Mouse (Mus musculus): ENCODE data around the gene Dvl2. TPM values are rescaled to one million over a fixed set of nuclear protein-coding genes. Genes with fewer than 3 reads are reported as not detected.

Gene Dvl2
- total and polyA plus RNA-seq, 3 experiments = 32.7 to 71.8 (median 49.6) TPM

DNA sequence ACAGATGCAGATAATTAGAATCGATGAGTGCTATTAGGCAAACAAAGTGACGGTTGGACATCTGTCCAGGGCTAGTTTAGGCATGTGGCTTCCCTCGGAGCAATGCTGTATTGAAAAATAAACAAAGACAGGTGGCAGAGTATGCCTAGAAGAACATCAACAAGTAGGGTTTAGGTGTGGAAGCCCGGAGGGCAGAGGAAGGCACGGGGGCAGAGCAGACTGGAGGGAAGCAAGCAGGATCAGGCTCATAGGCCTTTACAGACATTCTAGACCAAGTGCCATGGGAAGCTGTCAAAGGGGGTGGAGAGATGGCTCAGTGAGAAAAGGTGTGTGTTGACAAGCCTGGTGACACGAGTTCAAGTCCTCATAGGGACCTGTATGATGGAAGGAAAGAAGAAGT lies 49.0 kb downstream of the Dvl2 start:
- ATAC-seq (ENCODE audit: extremely low read depth, insufficient number of reproducible peaks, low FRiP score, poor library complexity, severe bottlenecking) = no peak
- DNase-seq (ENCODE audit: low spot score) = no peak
- TF ChIP-seq POLR2AphosphoS5 (IDR thresholded peaks at IDR 0.05; ENCODE audit: insufficient replicate concordance, low read depth, low read length) (no peak), CTCF (IDR thresholded peaks at IDR 0.05; ENCODE audit: low read depth, low read length) (no peak), GATA1 (IDR thresholded peaks at IDR 0.05; ENCODE audit: borderline replicate concordance, low read length) (no peak), TAL1 (conservative IDR thresholded peaks at IDR 0.05; ENCODE audit: low read depth, low read length) (no peak), GATA2 (IDR thresholded peaks at IDR 0.05; ENCODE audit: borderline replicate concordance, low read depth, low read length) (no peak)
- no peaks in the 10 kb centered on the region for H3K36me3 ChIP-seq (replicated peaks)
- peaks cover 31% of the 10 kb centered on the region for H3K27me3 ChIP-seq (ENCODE audit: insufficient read depth, low read length)
- H3K4me3 ChIP-seq (ENCODE audit: low read depth, low read length) = no peak overlapping the region
- H3K9me3 ChIP-seq (replicated peaks) = no peaks in the 10 kb centered on the region
- no peaks in the 10 kb centered on the region for H3K4me1 ChIP-seq (ENCODE audit: insufficient read depth, low read depth, low read length)

DNA sequence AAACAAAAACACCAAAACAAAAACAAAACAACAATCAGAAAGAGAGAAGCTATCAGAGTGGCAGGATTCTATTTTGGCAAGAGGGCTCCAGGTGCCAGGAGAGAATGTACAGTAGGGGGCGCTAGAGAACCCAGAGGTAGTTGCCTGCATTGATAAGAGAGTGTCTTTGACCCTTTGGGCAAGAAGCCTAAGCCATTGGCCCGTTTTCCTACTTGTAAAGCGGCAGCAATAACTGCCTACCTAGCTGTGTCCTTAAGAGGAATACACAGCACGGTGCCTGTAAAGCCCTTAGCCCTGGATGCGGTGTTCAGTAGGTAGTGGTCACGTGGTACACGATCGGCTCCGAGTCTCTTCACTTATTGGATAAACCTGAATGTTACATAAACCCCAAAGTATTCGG lies 49.4 kb downstream of the Dvl2 start:
- TF ChIP-seq CTCF (IDR thresholded peaks at IDR 0.05; ENCODE audit: low read depth, low read length) (peak; percentile 40), GATA1 (IDR thresholded peaks at IDR 0.05; ENCODE audit: borderline replicate concordance, low read length) (no peak), POLR2AphosphoS5 (IDR thresholded peaks at IDR 0.05; ENCODE audit: insufficient replicate concordance, low read depth, low read length) (no peak), GATA2 (IDR thresholded peaks at IDR 0.05; ENCODE audit: borderline replicate concordance, low read depth, low read length) (no peak), TAL1 (conservative IDR thresholded peaks at IDR 0.05; ENCODE audit: low read depth, low read length) (no peak)
- Histone ChIP-seq H3K36me3 (replicated peaks) (no peaks in the 10 kb centered on the region), H3K9me3 (replicated peaks) (no peaks in the 10 kb centered on the region), H3K4me3 (ENCODE audit: low read depth, low read length) (no peak overlapping the region), H3K27me3 (ENCODE audit: insufficient read depth, low read length) (peaks cover 33% of the 10 kb centered on the region), H3K4me1 (ENCODE audit: insufficient read depth, low read depth, low read length) (no peaks in the 10 kb centered on the region)
- no peak for DNase-seq (ENCODE audit: low spot score)
- no peak for ATAC-seq (ENCODE audit: extremely low read depth, insufficient number of reproducible peaks, low FRiP score, poor library complexity, severe bottlenecking)

DNA sequence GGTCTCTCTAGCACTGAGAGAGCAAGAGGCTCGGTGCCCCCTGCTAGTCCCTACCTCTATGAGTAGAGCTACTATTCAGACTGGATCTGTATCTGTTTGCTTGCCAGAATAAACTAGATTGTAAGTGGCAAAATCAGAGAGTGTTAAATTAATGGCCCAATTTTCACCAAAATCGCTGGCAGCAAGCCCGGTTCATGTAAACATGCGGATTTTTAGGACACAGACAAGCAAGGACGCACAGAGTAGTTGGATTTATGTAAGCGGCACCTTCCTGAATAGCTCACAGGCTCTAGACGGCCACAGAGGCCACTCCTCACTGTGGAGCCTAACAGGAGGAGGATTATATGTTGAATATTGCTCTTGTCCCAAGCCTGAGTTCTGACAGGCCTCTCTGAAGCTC lies 52.8 kb downstream of the Dvl2 start:
- no peak for ATAC-seq (ENCODE audit: extremely low read depth, insufficient number of reproducible peaks, low FRiP score, poor library complexity, severe bottlenecking)
- H3K4me3 ChIP-seq (ENCODE audit: low read depth, low read length) = no peak overlapping the region

DNA sequence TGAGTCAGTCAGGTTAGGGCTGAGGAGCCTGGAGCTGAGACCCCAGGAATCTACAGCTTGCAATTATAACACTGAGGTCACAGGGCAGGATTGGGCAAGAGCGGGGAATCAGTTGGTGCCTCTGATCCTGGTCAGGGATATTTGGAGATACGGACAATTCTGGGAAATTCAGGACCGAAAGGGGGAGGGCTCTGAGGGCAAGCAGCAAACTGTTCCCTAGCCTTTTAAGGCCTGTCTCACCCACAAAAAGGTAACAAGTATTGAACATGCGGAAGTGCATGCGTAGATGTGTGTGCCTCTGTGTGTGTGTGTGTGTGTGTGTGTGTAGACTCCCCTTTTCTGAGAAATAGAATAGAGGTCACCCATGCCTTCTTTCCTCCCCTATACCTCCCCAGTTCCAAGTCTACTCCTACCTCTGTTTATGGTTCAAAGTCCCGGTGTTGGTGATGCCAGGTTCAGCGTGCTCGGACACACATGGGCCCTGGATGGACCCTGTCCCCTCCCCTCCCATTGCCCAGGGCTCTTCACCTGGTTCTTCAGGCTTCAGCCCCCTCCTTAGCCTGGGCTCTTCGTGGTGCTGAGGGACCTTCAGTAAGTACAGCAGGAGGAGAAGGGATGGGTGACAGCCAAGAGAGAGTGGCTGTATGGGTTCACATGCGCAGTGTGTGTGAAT lies 53.6 kb downstream of the Dvl2 start, which contains the start of gene Asgr1:
Asgr1 (plus strand) TSS at position 188 of the 673 bp plus-strand sequence.
- Histone ChIP-seq H3K4me3 (ENCODE audit: low read depth, low read length) (no peak within 1 kb of the TSS), H3K4me1 (ENCODE audit: insufficient read depth, low read depth, low read length) (peaks cover 6% of the 10 kb centered on the region), H3K36me3 (replicated peaks) (no peaks in the 10 kb centered on the region), H3K9me3 (replicated peaks) (no peaks in the 10 kb centered on the region), H3K27me3 (ENCODE audit: insufficient read depth, low read length) (peaks cover 44% of the 10 kb centered on the region)
- ATAC-seq (ENCODE audit: extremely low read depth, insufficient number of reproducible peaks, low FRiP score, poor library complexity, severe bottlenecking) (no peak), DNase-seq (ENCODE audit: low spot score) (no peak)
- TF ChIP-seq POLR2AphosphoS5 (IDR thresholded peaks at IDR 0.05; ENCODE audit: insufficient replicate concordance, low read depth, low read length) = no peak
- no peak for TF ChIP-seq CTCF (IDR thresholded peaks at IDR 0.05; ENCODE audit: low read depth, low read length)
- TF ChIP-seq GATA1 (IDR thresholded peaks at IDR 0.05; ENCODE audit: borderline replicate concordance, low read length) = no peak
- TF ChIP-seq GATA2 (IDR thresholded peaks at IDR 0.05; ENCODE audit: borderline replicate concordance, low read depth, low read length) = no peak
- TF ChIP-seq TAL1 (conservative IDR thresholded peaks at IDR 0.05; ENCODE audit: low read depth, low read length) = no peak

More for the DNA sequence above, 52.8 kb downstream of the Dvl2 start:
- no peak for DNase-seq (ENCODE audit: low spot score)
- Histone ChIP-seq H3K36me3 (replicated peaks) (no peaks in the 10 kb centered on the region), H3K9me3 (replicated peaks) (no peaks in the 10 kb centered on the region), H3K4me1 (ENCODE audit: insufficient read depth, low read depth, low read length) (peaks cover 6% of the 10 kb centered on the region), H3K27me3 (ENCODE audit: insufficient read depth, low read length) (peaks cover 44% of the 10 kb centered on the region)
- no peak for TF ChIP-seq GATA2 (IDR thresholded peaks at IDR 0.05; ENCODE audit: borderline replicate concordance, low read depth, low read length)
- no peak for TF ChIP-seq TAL1 (conservative IDR thresholded peaks at IDR 0.05; ENCODE audit: low read depth, low read length)
- no peak for TF ChIP-seq POLR2AphosphoS5 (IDR thresholded peaks at IDR 0.05; ENCODE audit: insufficient replicate concordance, low read depth, low read length)
- TF ChIP-seq GATA1 (IDR thresholded peaks at IDR 0.05; ENCODE audit: borderline replicate concordance, low read length) = no peak
- TF ChIP-seq CTCF (IDR thresholded peaks at IDR 0.05; ENCODE audit: low read depth, low read length) = no peak

DNA sequence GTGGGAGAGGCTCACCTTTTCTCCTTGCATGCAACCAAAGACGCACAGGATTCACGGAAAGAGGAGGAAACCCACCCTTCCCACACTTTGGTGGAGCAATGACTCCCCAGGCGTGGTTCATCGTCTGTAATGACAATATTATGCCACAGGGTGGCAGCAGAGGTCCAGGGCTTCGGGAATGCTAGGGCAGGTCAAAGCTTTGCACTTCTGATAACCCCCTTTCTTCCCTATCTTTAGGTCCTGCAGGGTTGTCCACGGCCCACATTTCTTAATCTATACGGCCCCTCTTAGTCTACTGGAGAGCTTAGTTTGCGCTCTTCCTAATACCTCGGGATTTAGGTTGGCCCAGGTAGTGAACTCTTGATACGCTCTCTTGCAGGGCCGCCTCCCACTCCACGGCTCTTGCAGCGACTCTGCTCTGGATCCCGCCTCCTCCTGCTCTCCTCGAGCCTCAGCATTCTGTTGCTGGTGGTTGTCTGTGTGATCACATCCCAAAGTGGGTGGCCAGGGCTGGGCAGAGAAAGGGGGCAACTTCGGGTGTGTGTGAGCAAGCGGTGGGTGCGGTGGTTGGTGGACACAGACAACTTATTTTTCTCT lies 55.3 kb downstream of the Dvl2 start:
- Histone ChIP-seq H3K9me3 (replicated peaks) (no peaks in the 10 kb centered on the region), H3K36me3 (replicated peaks) (no peaks in the 10 kb centered on the region), H3K4me3 (ENCODE audit: low read depth, low read length) (no peak overlapping the region), H3K4me1 (ENCODE audit: insufficient read depth, low read depth, low read length) (peaks cover 6% of the 10 kb centered on the region), H3K27me3 (ENCODE audit: insufficient read depth, low read length) (peaks cover 40% of the 10 kb centered on the region)
- DNase-seq (ENCODE audit: low spot score) = peak; percentile 60
- ATAC-seq (ENCODE audit: extremely low read depth, insufficient number of reproducible peaks, low FRiP score, poor library complexity, severe bottlenecking) = no peak
- TF ChIP-seq GATA2 (IDR thresholded peaks at IDR 0.05; ENCODE audit: borderline replicate concordance, low read depth, low read length) (no peak), POLR2AphosphoS5 (IDR thresholded peaks at IDR 0.05; ENCODE audit: insufficient replicate concordance, low read depth, low read length) (no peak), CTCF (IDR thresholded peaks at IDR 0.05; ENCODE audit: low read depth, low read length) (peak; percentile 92)

DNA sequence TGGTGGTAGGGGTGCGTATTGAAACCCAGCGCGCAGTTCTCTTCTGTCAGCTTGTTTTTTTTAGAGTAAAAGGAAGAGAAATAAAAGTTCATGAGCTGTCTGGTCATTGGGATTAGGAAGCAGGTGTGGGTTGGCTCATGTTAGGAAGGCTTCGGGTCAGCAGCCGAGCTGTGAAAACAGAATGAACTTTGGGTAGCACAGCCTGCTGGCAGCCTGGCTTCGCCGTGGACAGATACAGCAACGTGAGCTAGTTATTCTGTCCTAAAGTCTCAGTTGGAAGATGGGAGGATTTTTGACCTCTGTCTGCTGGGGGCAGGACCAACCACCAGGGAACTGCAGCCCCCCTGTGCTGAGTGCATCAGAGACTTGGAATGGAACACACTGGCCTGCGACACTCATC lies 57.4 kb downstream of the Dvl2 start:
- ATAC-seq (ENCODE audit: extremely low read depth, insufficient number of reproducible peaks, low FRiP score, poor library complexity, severe bottlenecking) = no peak
- peaks cover 28% of the 10 kb centered on the region for H3K27me3 ChIP-seq (ENCODE audit: insufficient read depth, low read length)

More for the DNA sequence above, 57.4 kb downstream of the Dvl2 start:
- DNase-seq (ENCODE audit: low spot score) = no peak
- Histone ChIP-seq H3K4me3 (ENCODE audit: low read depth, low read length) (no peak overlapping the region), H3K9me3 (replicated peaks) (no peaks in the 10 kb centered on the region), H3K36me3 (replicated peaks) (no peaks in the 10 kb centered on the region), H3K4me1 (ENCODE audit: insufficient read depth, low read depth, low read length) (peaks cover 6% of the 10 kb centered on the region)
- TF ChIP-seq POLR2AphosphoS5 (IDR thresholded peaks at IDR 0.05; ENCODE audit: insufficient replicate concordance, low read depth, low read length) (no peak), GATA1 (IDR thresholded peaks at IDR 0.05; ENCODE audit: borderline replicate concordance, low read length) (no peak), TAL1 (conservative IDR thresholded peaks at IDR 0.05; ENCODE audit: low read depth, low read length) (no peak), CTCF (IDR thresholded peaks at IDR 0.05; ENCODE audit: low read depth, low read length) (no peak), GATA2 (IDR thresholded peaks at IDR 0.05; ENCODE audit: borderline replicate concordance, low read depth, low read length) (no peak)

Measured in G1E (cell line).